Mouse (Mus musculus): ENCODE measurements at regions not wholly inside any gene's neighbourhood (a gene's known extent, or its start where the extent isn't known, plus 50 kb on each side); places are given as distances from the start of the nearest gene placed in this dataset.

DNA sequence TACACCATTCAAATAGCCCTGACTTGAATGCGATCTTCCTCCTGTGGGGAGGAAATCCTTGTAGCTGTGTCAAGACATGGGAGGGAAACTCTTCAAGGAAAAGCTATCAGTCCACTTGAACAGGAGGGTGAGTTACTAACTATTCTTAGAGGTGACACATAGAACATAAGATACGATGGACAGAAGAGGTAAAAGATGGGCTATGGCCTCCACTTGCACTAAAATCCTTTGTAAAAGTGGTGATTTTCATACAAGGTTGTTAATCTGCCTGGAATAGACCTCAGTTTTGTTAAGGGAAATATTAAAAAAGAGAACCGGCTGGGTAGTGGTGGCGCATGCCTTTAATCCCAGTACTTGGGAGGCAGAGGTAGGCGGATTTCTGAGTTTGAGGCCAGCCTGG lies 102.1 kb upstream of the Cpm start:
- DNase-seq, result no peak

DNA sequence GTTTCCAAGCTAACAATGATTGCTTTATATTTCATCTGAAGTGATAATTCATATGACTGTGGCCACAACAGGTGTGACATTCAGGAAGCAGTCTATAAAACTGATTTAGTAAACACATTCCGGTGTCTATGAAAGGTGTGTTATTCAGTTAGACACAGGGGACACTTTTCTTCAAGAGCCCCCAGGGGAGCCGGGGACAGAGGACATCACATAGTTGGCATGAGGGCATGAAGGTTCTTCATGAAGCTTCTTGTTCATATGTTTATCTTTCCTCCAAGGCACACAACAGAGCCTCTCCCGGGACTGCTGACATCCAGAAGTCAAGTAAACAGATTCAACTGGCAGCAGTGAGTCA lies 102.5 kb upstream of the Cpm start:
- DNase-seq, result no peak

DNA sequence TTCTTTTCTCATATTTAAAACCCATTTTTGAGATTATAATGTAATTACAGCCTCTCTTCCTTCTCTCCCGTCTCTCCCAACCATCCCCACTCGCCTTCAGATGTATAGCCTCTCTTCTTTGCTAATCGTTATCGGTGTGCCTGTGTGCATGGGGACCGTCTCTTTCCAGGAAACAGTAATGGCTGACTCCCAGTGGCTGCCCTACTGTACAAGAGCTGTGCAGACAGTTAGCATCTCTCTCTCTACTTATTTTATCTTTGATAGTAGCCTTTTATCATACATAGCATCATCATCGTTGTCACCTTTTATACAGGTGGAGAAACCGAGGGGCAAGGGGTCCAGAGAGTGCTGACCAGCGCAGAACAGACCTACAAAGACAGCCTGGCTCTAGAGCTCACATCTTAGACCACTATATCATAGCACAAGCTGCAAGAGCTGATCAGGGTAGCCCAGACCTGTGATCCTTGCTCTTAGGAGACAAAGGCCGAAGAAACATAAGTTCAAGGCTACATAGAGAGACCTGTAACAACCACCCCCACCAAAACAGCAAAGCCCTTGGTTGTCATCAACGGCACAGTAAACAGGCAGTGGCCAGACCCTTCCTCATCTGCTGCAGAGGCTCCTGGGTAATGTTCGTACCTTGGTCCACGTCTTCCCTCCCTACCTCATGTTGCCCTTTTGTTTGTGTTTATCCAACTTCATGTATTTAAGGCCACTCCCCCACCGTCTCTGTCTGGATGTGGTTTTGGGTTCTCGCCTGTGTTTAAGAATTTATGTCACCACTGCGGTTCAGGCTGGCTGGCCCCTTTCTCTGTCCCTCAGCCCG lies 103.1 kb upstream of the Cpm start:
- DNase-seq, result no peak

DNA sequence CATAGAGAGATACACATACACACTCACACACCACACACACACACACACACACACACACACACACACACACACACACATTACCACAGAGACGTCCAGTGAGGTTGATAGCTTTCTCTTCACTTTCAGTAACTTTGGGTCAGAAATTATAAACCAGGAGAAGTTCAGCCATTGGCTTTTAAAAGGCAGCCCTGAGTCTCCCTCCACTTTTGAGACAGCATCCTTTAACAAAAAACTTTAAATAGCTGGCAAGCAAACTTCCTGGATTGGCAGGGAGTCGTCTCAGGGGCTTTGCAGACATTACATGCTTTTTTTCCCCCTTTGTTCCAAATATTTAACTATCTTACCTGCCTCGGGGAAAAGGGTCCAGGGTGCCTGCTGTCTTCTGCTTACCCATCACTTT lies 103.7 kb upstream of the Cpm start:
- DNase-seq, result no peak

DNA sequence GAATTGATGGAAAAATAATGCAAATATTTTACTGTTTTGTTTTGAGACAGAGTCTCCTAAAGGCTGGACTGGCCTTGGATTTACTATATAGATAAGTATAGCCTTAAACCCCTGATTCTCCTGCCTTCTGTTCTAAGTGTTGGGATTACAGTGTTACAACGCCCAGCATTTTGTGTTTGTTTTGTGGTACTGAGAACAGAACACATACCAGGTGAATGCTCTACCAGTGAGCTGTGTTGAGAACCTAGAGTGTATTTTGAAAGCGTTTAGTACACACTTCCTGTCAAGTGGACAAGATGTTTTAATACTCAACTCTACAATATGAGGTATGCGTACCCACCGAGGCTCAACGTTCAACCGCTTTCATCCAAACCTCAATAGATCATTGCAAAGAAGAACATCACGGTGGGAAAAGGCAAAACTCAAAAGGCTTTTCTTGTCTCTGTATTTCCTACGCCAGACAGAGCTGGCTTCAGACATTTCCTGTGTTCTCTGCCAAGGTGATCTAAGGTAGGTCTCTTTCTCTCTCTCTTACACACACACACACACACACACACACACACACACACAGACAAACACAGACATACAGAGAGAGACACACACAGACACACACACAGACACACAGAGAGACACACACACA lies 104.3 kb upstream of the Cpm start:
- DNase-seq, result no peak

DNA sequence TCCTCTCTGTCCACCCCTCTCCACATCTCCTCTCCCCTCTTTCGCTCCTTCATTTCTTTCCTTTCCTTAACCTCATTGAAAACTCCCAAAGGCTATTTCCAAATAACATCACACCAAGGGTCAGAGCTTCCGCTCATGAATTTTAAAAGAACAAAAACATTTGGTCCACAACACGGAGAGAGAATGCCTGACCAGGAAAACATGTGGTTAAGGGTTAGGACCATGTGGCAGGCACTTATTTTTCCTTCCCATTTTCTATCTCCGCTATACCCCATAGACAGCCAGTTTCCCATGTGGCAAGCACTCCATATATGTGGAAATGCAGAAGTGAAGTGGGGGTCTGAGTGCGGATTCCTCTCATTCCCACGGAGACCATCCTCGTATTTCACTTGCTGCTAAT lies 105.2 kb upstream of the Cpm start:
- DNase-seq, result no peak

DNA sequence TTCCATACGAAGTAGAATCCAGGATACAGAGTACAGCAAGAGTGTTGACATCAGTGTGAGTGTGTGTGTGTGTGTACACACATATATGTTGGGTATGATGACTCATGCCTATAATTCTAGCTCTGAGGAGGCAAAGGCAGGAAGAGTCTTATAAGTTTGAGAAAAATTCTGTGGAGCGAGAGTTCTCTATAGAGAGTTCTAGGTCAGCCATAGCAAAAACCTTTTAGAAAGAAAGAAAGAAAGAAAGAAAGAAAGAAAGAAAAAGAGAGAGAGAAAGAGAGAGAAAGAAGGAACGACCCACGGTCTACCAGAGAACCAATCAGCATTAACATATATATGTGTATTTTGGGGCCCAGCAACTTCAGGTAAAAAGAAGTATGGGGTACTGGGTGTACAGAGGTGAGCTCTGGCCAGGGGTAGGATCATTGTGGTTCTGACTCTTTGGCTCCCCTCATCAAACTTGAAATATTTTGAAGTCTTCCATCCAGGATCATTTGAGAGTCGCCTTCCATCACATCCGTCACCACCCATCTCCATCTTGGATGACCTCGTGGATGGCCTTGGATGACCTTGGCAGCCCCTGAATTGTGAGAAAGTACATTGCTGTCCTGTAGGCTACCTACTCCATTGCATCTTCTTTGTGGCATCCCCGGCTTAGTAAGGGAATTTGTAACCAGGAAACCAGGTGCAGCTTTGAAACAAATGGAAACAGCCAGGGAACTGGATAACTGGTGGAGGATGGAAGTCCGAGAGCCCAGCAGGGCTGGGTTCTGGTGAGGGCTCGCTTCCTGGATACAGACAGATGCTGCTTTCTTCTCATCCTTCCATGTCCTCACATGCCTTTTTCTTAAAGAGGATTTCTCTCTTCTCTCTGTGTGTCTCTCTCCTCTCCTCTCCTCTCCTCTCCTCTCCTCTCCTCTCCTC lies 106.1 kb upstream of the Cpm start:
- no peak for DNase-seq

DNA sequence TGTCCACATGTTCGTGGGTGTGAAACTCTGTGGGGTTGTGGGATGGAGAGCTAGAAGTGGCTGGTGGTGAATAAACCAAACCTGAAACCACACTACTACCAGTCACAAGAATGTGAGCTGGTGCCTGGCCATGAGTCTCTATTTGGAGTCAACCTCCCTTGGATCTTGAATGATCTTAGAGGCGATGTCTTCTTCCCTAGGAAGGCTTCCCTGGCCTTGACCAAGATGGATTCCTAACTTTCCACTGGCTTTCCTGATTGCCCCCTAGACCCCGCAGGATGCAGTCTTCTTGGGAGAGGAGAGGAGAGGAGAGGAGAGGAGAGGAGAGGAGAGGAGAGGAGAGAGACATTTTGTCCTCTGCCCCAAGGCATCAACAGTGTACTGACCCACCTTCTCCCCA lies 106.9 kb upstream of the Cpm start:
- DNase-seq, result no peak

DNA sequence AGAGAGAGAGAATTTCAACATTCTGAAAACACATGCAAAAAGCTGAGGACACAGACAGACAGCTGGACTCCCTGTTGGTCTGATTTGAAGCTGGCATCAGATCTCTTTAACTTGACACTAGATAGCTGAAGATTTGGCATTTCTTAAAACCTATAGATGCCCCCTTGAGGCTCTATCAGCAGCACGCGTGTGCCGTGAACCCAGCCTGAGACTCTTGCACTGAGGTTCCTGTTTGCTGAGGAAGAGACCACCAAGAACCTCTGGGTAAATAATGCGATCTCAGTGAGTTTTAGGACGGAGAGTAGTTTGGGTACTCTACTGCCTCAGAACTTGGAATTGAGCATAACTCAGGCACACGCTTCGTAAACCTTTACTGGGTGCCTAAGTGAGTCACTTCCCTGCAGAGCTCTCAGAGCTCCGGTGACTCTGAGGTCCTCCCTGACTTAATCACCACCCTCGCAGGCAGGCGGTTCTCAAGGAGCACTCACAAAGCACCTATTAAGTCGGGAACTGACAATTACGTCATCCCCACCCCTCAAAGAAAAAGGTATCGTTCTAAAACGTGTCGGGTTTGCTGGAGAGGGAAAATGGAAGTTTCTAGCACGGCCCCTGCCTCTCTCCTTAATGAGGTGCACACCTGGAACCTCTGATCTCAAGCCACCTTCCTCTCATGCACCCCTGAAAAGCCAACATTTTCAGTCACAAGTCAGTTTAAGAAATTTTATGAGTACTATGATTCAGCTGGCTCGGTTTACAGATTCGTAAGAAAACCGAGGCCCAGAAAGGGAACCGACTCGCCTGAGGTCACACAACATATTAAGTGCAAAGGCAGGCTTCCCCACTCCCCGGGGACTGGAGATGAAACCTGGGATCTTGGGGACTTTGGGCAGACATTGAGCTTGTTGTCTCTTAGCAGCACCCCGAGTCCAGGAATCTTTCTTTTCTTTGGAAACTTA lies 107.7 kb upstream of the Cpm start:
- DNase-seq, result no peak

DNA sequence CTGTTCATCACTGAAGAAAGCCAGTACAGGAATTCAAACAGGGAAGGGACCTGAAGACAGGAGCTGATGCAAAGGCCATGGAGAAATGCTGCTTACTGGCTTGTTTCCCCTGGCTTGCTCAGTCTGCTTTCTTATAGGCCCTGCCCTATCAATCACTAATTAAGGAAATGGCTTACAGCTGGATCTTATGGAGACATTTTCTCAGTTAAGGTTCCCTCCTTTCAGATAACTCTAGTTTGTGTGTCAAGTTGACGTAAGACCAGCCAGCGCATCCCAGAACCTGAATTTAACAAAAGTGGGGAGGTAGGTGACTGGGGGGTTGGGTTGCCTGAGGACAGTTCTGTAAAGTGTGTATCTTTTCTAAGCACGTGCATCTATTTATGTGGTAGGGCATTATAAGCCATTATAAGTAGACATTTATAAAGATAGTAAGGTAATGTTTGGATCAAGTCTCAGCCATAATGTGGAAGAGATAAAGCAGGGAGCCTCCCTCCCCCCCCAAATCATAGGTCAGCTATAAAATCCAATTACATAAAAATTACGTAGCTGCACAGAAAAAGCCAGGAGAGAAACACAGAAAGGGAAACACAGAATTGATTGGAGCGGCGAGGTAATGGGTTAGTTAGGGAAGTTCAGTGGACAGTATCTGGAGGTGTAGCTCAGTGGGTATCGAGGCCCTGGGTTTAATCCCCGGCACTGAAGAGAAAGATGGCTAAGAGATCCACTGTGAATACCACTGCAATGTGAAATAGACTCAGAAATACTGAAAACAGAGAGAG lies 108.6 kb upstream of the Cpm start:
- no peak for DNase-seq

DNA sequence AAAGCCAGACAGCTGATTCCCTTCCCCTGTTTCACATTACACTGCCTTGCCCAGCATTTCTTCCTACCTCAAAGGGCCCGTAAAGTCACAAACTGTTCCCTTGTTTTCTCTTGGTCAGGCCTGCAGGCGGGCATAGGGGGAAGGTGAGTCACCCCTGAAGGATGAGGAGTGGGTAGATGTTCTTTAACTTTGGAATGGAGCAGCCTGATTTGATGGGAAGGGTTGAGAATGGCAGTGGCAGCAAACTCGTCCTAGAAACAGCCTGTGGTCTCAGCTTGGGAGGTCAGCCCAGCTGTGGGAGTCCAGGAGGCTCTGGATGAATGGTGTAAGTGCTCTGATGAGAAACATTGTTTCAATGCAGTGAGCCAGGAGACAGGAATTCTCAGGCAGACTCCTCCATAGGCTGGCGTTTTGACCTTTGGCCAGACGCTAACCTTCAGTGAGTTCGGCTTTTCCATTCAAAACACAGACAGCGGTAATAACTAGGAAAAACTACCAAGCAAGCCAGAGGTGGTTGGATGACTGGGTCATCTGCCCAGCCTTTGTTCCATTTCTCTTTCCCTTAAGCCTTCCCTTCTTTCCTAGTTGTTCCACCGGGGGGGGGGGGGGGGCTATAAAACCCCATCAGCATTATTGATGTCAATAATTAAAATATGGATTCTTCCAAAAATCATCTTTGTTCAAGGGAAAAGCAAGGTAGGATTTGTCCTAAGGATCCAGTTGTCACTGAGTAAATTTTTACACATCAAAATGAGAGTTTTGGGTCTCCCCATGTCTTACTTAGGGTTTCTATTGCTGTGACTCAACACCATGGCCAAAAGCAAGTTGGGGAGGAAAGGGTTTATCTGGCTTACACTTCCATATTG lies 109.4 kb upstream of the Cpm start:
- DNase-seq, result no peak

DNA sequence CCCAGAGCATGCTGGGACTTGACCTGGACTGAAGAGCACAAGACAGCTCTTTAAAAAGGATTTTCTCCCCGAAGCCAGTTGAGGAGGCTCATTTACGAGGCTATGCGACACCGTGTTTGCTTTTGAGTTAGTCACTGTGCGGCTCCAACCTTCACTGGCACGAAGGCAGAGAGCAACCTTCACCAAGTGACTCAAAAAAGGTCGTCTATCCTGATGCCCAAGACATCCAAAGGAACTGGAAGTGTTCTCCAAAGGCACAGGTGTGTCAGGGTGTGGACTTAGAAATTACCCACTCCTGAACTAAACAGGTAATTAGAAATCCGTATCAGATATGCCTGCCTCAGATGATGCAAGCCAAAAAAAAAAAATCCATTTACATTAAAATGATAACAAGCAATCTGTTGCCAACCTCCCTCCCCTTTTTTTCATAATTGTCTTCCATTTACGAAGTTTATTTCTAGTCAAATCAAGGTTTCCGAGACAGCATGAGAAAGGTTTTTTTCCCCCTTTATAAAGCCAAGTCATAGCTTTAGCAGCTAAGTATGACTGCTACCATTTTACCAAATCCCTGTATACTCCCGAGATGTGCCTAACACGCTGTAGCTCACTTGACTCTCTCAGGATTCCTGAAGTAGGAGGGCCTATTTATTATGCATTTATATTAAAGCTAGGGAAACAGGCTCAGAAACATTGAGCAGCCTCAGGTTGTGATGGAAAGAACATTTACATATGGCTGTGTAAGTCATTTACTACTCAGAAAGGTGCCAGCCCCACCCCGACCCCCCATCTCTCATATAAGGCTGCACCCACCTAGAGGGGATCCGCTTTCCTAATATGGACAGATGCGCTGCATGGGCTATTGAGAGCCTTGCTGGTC lies 110.3 kb upstream of the Cpm start:
- no peak for DNase-seq

DNA sequence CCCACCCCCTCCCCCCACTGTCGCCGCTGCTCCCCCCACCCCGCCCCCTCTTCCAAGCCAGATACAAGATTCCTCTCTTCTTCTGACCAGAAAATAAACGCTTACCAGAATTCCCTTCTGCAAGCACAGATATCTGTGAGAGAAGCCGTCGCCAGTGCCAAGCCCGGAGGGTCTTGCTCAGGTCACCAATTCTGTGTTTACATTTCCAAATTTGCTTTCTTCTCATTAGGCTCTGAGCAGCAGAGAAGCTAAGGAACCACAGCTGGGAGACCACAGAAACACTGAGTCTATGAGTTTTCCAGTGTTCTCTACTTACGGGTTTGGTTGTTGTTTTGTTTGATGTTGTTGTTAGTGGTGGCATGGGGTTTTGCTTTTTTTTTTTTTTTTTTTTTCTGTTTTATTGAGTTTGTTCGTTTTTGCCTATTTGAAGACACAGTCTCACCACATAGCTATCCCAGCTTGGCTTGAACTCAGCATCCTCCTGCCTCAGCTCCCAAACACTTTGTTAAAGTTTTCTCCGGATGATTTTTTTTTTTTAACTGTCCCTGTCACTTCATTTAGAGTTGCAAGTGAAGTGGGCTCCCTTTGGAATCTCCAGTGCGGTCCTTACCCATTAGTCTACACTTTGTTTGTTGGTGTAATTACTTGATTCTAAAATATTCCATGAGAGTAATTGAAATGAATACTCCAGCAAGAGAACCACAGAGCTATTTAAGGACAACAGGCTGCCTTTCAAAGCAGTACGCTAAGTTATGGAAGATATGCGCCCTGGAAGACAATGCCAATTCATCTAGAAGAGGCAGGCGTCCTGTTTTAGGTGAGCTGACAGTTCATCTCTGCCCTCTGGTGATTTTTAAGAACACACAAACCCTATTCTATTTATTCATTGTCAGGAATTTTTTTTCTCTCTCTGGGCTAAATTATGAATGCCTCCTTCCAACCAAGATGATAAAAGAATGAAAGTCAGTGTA lies 111.2 kb upstream of the Cpm start:
- DNase-seq, result no peak

DNA sequence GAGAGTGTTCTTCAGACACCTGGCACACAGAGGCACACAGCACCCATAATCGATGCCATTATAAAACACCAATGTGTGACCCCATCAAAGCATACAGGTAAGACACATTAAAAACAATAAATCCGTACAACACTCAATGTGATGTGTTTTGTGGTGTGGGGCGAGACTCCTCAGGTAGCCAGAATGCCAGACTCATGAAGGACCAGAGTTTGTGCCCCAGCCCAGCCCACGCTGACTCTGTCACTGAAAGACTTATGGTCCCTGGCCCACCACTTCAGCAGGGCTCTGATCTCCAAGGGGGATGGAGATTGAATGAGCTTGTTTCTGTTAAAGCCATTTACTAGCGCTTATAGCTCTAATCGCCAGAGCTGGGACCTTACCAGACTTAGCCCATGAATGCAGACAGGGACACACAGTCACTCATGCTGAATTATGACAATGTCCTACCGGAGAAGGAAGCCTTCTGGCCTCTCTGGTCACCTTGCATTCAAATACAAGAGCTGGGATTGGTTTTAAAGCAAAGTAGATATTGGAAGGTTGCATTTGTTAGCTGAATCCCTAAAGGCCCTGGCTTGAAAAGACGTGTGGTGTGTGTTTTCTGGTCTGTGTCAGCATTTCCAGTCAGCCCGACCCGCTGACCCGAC lies 112.1 kb upstream of the Cpm start:
- no peak for DNase-seq

DNA sequence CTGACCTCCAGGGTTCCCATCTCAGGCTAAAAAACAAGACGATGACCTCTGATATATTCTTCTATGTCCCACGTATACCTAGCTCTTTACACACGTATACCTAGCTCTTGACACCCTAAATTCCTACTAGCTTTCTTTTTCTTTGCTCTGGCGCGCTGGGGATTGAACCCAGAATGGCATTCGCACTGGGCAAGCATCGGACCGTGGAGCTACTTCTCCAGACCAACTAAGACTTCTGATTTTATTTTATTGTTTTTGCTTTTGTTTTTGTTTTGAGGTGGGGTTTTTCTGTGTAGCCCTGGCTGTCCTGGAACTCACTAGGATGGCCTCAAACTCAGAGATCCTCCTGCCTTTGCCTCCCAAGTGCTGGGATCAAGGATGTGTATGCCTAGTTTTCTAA lies 112.8 kb upstream of the Cpm start:
- no peak for DNase-seq

DNA sequence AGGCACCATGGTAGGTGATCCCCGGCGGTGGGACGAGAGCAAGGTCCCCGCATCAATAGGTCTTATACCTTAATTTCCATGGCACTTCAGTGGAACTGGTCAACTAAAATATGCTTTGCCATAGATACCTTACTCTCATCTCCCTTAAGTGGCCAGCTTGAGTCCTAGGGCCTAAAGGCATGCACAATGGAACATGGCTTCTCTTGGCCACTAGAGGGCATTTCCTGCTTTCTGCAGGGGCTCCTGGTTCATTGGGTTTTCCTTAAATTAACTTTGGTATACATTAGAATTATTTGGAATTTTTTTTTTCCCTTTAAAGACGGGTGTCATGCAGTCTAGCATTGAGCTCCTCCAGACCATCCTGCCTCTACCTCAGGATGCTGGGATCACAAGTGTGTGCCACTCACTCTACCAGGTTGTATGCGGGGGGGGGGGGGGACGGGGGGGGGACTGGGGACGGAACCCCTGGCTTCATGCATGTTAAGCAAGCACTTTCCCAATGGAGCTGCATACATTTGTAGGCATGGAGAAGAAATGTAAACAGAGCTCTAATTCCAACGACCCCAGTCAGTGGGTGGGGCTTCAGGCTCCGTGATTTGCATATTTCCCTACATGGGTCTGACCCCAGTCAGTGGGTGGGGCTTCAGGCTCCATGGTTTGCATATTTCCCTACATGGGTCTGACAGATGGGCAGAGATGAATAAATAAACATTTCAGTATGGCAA lies 113.4 kb upstream of the Cpm start:
- no peak for DNase-seq

DNA sequence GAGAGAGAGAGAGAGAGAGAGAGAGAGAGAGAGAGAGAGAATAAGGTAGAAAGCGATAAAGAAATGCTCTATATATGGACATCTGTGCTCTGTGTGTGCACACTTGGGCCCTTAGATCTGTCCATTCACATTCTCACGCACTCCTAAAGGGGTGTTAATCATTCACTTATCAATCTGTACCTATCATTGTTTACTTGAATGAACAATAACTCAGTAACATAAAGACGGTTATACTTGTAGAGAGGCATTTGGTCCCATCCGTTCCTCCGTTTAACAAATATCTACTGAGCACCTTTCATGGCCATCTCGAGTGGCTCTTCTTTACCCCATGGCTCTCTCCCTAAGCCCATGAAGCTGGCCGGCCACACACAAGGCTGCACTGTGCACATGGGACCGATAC lies 114.3 kb upstream of the Cpm start:
- no peak for DNase-seq

All from cerebellum, adult 11-12 months (tissue).